Mouse (Mus musculus): Measurements from ENCODE around the gene Gcnt1. TPM values are rescaled to one million over a fixed set of nuclear protein-coding genes. Genes with fewer than 3 reads are reported as not detected.

The Gcnt1 gene
- polyA plus RNA-seq, 1 experiment from 2014 or later = 5.9 TPM

- H3K9me3 ChIP-seq = no peaks in the 10 kb centered on the region
- H3K36me3 ChIP-seq = no peaks in the 10 kb centered on the region
Measured at GRCm38 (mm10) chr19:17286004-17286403, 86.6 kb downstream of the Gcnt1 start.

GRCm38 (mm10) chr19:17283317-17283716, 89.3 kb downstream of the Gcnt1 start:
- H3K27me3 ChIP-seq = no peaks in the 10 kb centered on the region
- no peak overlapping the region for H3K27ac ChIP-seq
- H3K4me1 ChIP-seq = 0 out of 2 replicates have a peak, but pooled peaks cover 8% of the 10 kb centered on the region
- H3K4me3 ChIP-seq = no peak overlapping the region
- WGBS = 66% methylated on average over 3 of the region's 3 CpGs
- no peak for ATAC-seq (ENCODE audit: insufficient number of reproducible peaks, insufficient read depth, low FRiP score, low TSS enrichment)
- H3K4me2 ChIP-seq (replicated peaks) = no peak overlapping the region
- no peaks in the 10 kb centered on the region for H3K9me3 ChIP-seq
- H3K9ac ChIP-seq = no peak overlapping the region
- H3K36me3 ChIP-seq = no peaks in the 10 kb centered on the region

More at GRCm38 (mm10) chr19:17286004-17286403, 86.6 kb downstream of the Gcnt1 start:
- Histone ChIP-seq H3K9ac (no peak overlapping the region), H3K4me3 (no peak overlapping the region), H3K4me2 (replicated peaks) (no peak overlapping the region), H3K27me3 (no peaks in the 10 kb centered on the region), H3K27ac (no peak overlapping the region), H3K4me1 (0 out of 2 replicates have a peak, but pooled peaks cover 8% of the 10 kb centered on the region)
- WGBS = 82% methylated on average over 7 of the region's 7 CpGs
- no peak for ATAC-seq (ENCODE audit: insufficient number of reproducible peaks, insufficient read depth, low FRiP score, low TSS enrichment)

GRCm38 (mm10) chr19:17278381-17279051, 94.1 kb downstream of the Gcnt1 start:
- H3K4me2 ChIP-seq (replicated peaks) = no peak overlapping the region
- no peak overlapping the region for H3K4me3 ChIP-seq
- 0 out of 2 replicates have a peak, but pooled peaks cover 8% of the 10 kb centered on the region for H3K4me1 ChIP-seq
- no peaks in the 10 kb centered on the region for H3K36me3 ChIP-seq
- no peak overlapping the region for H3K27ac ChIP-seq
- WGBS = 89% methylated on average over 4 of the region's 4 CpGs
- H3K9me3 ChIP-seq = no peaks in the 10 kb centered on the region
- no peak for ATAC-seq (ENCODE audit: insufficient number of reproducible peaks, insufficient read depth, low FRiP score, low TSS enrichment)
- no peak overlapping the region for H3K9ac ChIP-seq
- no peaks in the 10 kb centered on the region for H3K27me3 ChIP-seq

Other genes with a start within 250 kb of the Gcnt1 start
- 97.6 and 102 TPM in 2 replicates for gene Rfk, start 21.2 kb upstream of the Gcnt1 start, polyA plus RNA-seq (2016; fragmentation: Nextera tagmentation; extraction: Ambion mirVana)